Mouse (Mus musculus) midbrain, embryonic 14.5 days (tissue): ENCODE results near the gene Vsig10. TPM values are rescaled to one million over a fixed set of nuclear protein-coding genes. Genes with fewer than 3 reads are reported as not detected.
A peak's percentile ranks its signal among the peaks of the same experiment; 100 is the strongest.
"Not testable (repeated sequence)": the region's sequence is repeated elsewhere in the genome, so short reads cannot be mapped to it uniquely, and the experiment has no call there.

Experiments
- ATAC-seq: fragments of 200-750 bp; cut with Nextera tagmentation; 2 replicates; pipeline ENCODE4 v1.8.0; 2017; ENCODE audit warnings: moderate number of reproducible peaks, moderate library complexity; ENCODE audit not compliant: low FRiP score, low TSS enrichment
- DNase-seq: peaks from one replicate; pipeline ENCODE4 v3.0.0-alpha.2; 2015
- H3K27ac ChIP-seq: fragments of 300-500 bp; sonication (generic); replicated peaks from 2 replicates; pipeline ENCODE4 v1.5.1; 2014; ENCODE audit warnings: mild to moderate bottlenecking, low read depth, low read length, moderate library complexity
- H3K27me3 ChIP-seq: fragments of 300-500 bp; sonication (generic); 2 replicates; pipeline ENCODE4 v1.6.1; 2014; ENCODE audit warnings: low read length, control low read depth, mixed read lengths; ENCODE audit not compliant: control insufficient read depth, insufficient read depth
- H3K36me3 ChIP-seq: fragments of 300-500 bp; sonication (generic); 2 replicates; pipeline ENCODE4 v1.6.1; 2014; ENCODE audit warnings: low read length, control low read depth; ENCODE audit not compliant: control insufficient read depth, insufficient read depth
- H3K4me1 ChIP-seq: fragments of 300-500 bp; sonication (generic); 2 replicates; pipeline ENCODE4 v1.6.1; 2014; ENCODE audit warnings: mild to moderate bottlenecking, antibody characterized with exemption, low read length, control low read depth; ENCODE audit not compliant: control insufficient read depth, insufficient read depth
- H3K4me2 ChIP-seq: fragments of 300-500 bp; sonication (generic); 2 replicates; pipeline ENCODE4 v1.6.1; 2014; ENCODE audit warnings: mild to moderate bottlenecking, low read length, moderate library complexity
- H3K4me3 ChIP-seq: fragments of 300-500 bp; sonication (generic); replicated peaks from 2 replicates; pipeline ENCODE4 v1.5.1; 2014; ENCODE audit warnings: low read depth, low read length
- H3K9ac ChIP-seq: fragments of 300-500 bp; sonication (generic); replicated peaks from 2 replicates; pipeline ENCODE4 v1.6.1; 2014; ENCODE audit warnings: mild to moderate bottlenecking, low read length, moderate library complexity
- H3K9me3 ChIP-seq: fragments of 300-500 bp; sonication (generic); 2 replicates; pipeline ENCODE4 v1.6.1; 2016; ENCODE audit warnings: low read length, control low read depth, mixed read lengths; ENCODE audit not compliant: control insufficient read depth
- WGBS: fragments of 180-500 bp; shearing (Covaris S2); extraction: QIAGEN DNeasy Blood & Tissue Kit; methylation state at CpG from one replicate; pipeline ENCODE4 v1.1.7; 2014; 5-methylcytosine and 5-hydroxymethylcytosine counted together
- polyA plus RNA-seq: library from polyadenylated mRNA; unstranded; fragments of >200 nt; fragmentation: Nextera tagmentation; extraction: Ambion mirVana; gene quantifications from 2 replicates; pipeline ENCODE4 v1.2.1, GENCODE M21; 2014

Gene Vsig10
- polyA plus RNA-seq, 1 experiment from 2014 or later: 1.3 TPM

- DNase-seq (no peak), ATAC-seq (no peak)
- Histone ChIP-seq H3K9ac (no peak overlapping the region), H3K4me3 (no peak overlapping the region), H3K27me3 (no peaks in the 10 kb centered on the region), H3K4me2 (no peak overlapping the region), H3K36me3 (no peaks in the 10 kb centered on the region), H3K27ac (no peak overlapping the region), H3K4me1 (0 out of 2 replicates have a peak, but pooled peaks cover 6% of the 10 kb centered on the region), H3K9me3 (no peaks in the 10 kb centered on the region)
- 74% methylated on average over 6 of the region's 6 CpGs for WGBS
Observed at GRCm38 (mm10) chr5:117292547-117292946, 26.3 kb upstream of the Vsig10 start.

- not testable (repeated sequence) for H3K4me3 ChIP-seq, DNase-seq, ATAC-seq, H3K27me3 ChIP-seq, H3K36me3 ChIP-seq, H3K4me2 ChIP-seq, H3K4me1 ChIP-seq, H3K27ac ChIP-seq, H3K9ac ChIP-seq, H3K9me3 ChIP-seq
- 89% methylated on average over 3 of the region's 3 CpGs for WGBS
Observed at GRCm38 (mm10) chr5:117293776-117294175, 25.1 kb upstream of the Vsig10 start.

- Histone ChIP-seq H3K4me2 (no peak overlapping the region), H3K27me3 (no peaks in the 10 kb centered on the region), H3K9ac (no peak overlapping the region), H3K27ac (no peak overlapping the region), H3K36me3 (no peaks in the 10 kb centered on the region), H3K4me1 (no peaks in the 10 kb centered on the region), H3K4me3 (no peak overlapping the region), H3K9me3 (no peaks in the 10 kb centered on the region)
- ATAC-seq (no peak), DNase-seq (no peak)
- WGBS: 92% methylated on average over 8 of the region's 8 CpGs
Observed at GRCm38 (mm10) chr5:117295011-117295410, 23.9 kb upstream of the Vsig10 start.

GRCm38 (mm10) chr5:117302899-117303298, 16.0 kb upstream of the Vsig10 start:
- no peak for ATAC-seq
- WGBS: 68% methylated on average over 3 of the region's 3 CpGs
- no peak overlapping the region for H3K9ac ChIP-seq

GRCm38 (mm10) chr5:117303691-117304579, 14.9 kb upstream of the Vsig10 start:
- Histone ChIP-seq H3K4me1 (no peaks in the 10 kb centered on the region), H3K9ac (no peak overlapping the region), H3K4me2 (no peak overlapping the region), H3K9me3 (no peaks in the 10 kb centered on the region), H3K4me3 (no peak overlapping the region), H3K27me3 (no peaks in the 10 kb centered on the region), H3K36me3 (no peaks in the 10 kb centered on the region), H3K27ac (no peak overlapping the region)
- WGBS: 28% methylated on average over 18 of the region's 18 CpGs
- no peak for DNase-seq
- ATAC-seq: no peak

More at GRCm38 (mm10) chr5:117302899-117303298, 16.0 kb upstream of the Vsig10 start:
- Histone ChIP-seq H3K4me3 (no peak overlapping the region), H3K27ac (no peak overlapping the region), H3K4me2 (no peak overlapping the region), H3K9me3 (no peaks in the 10 kb centered on the region), H3K27me3 (no peaks in the 10 kb centered on the region), H3K36me3 (no peaks in the 10 kb centered on the region), H3K4me1 (no peaks in the 10 kb centered on the region)
- DNase-seq: no peak

- H3K27ac ChIP-seq: no peak overlapping the region
- H3K27me3 ChIP-seq: no peaks in the 10 kb centered on the region
- 80% methylated on average over 7 of the region's 7 CpGs for WGBS
Observed at GRCm38 (mm10) chr5:117304947-117305346, 13.9 kb upstream of the Vsig10 start.

GRCm38 (mm10) chr5:117305754-117306153, 13.1 kb upstream of the Vsig10 start:
- H3K27ac ChIP-seq: no peak overlapping the region
- no peak overlapping the region for H3K4me3 ChIP-seq
- H3K9ac ChIP-seq: no peak overlapping the region
- 90% methylated on average over 5 of the region's 5 CpGs for WGBS
- H3K9me3 ChIP-seq: no peaks in the 10 kb centered on the region
- no peaks in the 10 kb centered on the region for H3K4me1 ChIP-seq
- no peaks in the 10 kb centered on the region for H3K36me3 ChIP-seq
- ATAC-seq: no peak
- no peak for DNase-seq
- no peak overlapping the region for H3K4me2 ChIP-seq
- no peaks in the 10 kb centered on the region for H3K27me3 ChIP-seq

More at GRCm38 (mm10) chr5:117304947-117305346, 13.9 kb upstream of the Vsig10 start:
- DNase-seq: peak; percentile 83
- no peak overlapping the region for H3K4me3 ChIP-seq
- H3K36me3 ChIP-seq: no peaks in the 10 kb centered on the region
- no peaks in the 10 kb centered on the region for H3K9me3 ChIP-seq
- H3K4me1 ChIP-seq: no peaks in the 10 kb centered on the region
- no peak overlapping the region for H3K9ac ChIP-seq
- ATAC-seq: no peak
- no peak overlapping the region for H3K4me2 ChIP-seq

GRCm38 (mm10) chr5:117306826-117307225, 12.1 kb upstream of the Vsig10 start:
- ATAC-seq (no peak), DNase-seq (no peak)
- Histone ChIP-seq H3K4me1 (no peaks in the 10 kb centered on the region), H3K4me2 (no peak overlapping the region), H3K27me3 (no peaks in the 10 kb centered on the region), H3K36me3 (no peaks in the 10 kb centered on the region), H3K9ac (no peak overlapping the region), H3K27ac (no peak overlapping the region), H3K4me3 (no peak overlapping the region), H3K9me3 (no peaks in the 10 kb centered on the region)
- 100% methylated on average over 2 of the region's 2 CpGs for WGBS

- Histone ChIP-seq H3K36me3 (no peaks in the 10 kb centered on the region), H3K4me3 (no peak overlapping the region), H3K9ac (no peak overlapping the region), H3K4me1 (no peaks in the 10 kb centered on the region), H3K4me2 (no peak overlapping the region), H3K9me3 (no peaks in the 10 kb centered on the region), H3K27me3 (no peaks in the 10 kb centered on the region), H3K27ac (no peak overlapping the region)
- ATAC-seq (no peak), DNase-seq (peak; percentile 72)
- WGBS: 44% methylated on average over 11 of the region's 11 CpGs
Observed at GRCm38 (mm10) chr5:117307699-117308098, 11.2 kb upstream of the Vsig10 start.
